Mouse (Mus musculus) cerebellum, adult 2 months (tissue): ENCODE measurements around the gene Srsf9. TPM values are rescaled to one million over a fixed set of nuclear protein-coding genes. Genes with fewer than 3 reads are reported as not detected.
A peak's percentile ranks its signal among the peaks of the same experiment; 100 is the strongest.
"Not testable (repeated sequence)": the region's sequence is repeated elsewhere in the genome, so short reads cannot be mapped to it uniquely, and the experiment has no call there.

ENCODE experiments used
- DNase-seq, 2 experiments: peaks; one replicate each; pipeline ENCODE4 v3.0.0; 2021
- H3K27ac ChIP-seq: fragments of 200-500 bp; 2 replicates; pipeline ENCODE4 v1.5.1; 2012; ENCODE audit warnings: low read length, control low read depth, inconsistent platforms; ENCODE audit not compliant: insufficient read depth
- H3K27me3 ChIP-seq: fragments of 200-500 bp; 2 replicates; pipeline ENCODE4 v1.6.1; 2012; ENCODE audit warnings: inconsistent platforms, mild to moderate bottlenecking, low read length, moderate library complexity; ENCODE audit not compliant: control insufficient read depth, insufficient read depth
- H3K4me1 ChIP-seq: fragments of 200-500 bp; 2 replicates; pipeline ENCODE4 v1.6.1; 2011; ENCODE audit warnings: low read length; ENCODE audit not compliant: control insufficient read depth, insufficient read depth
- H3K4me3 ChIP-seq: fragments of 200-500 bp; replicated peaks from 2 replicates; pipeline ENCODE3; 2011; ENCODE audit warnings: mild to moderate bottlenecking, low read depth, low read length, control low read depth; ENCODE audit not compliant: insufficient read depth
- CTCF ChIP-seq: fragments of 200-500 bp; IDR thresholded peaks from 2 replicates; pipeline ENCODE4 v1.5.1; 2011; ENCODE audit warnings: low read depth, mild to moderate bottlenecking, control low read depth, low read length, moderate library complexity, borderline replicate concordance; ENCODE audit not compliant: insufficient read depth
- POLR2A ChIP-seq: fragments of 200-500 bp; IDR thresholded peaks from 2 replicates; pipeline ENCODE4 v1.6.1; 2011; ENCODE audit warnings: low read length, control low read depth, borderline replicate concordance; ENCODE audit not compliant: insufficient read depth
- WGBS: fragments of 180-500 bp; shearing (Covaris S2); methylation state at CpG from one replicate; pipeline ENCODE4 v1.1.7; 2018; 5-methylcytosine and 5-hydroxymethylcytosine counted together
- polyA plus RNA-seq: library from polyadenylated mRNA; depleted of rRNA; stranded (reverse); fragments of >200 nt; gene quantifications from 2 replicates; pipeline ENCODE4 v1.2.3, GENCODE M21; 2012; rRNA removed

Gene Srsf9
- polyA plus RNA-seq, 1 experiment = 60.1 TPM

GRCm38 (mm10) chr5:115373441-115374203, 46.6 kb downstream of the Srsf9 start:
- no peak overlapping the region for H3K4me3 ChIP-seq
- TF ChIP-seq POLR2A = no peak
- H3K27ac ChIP-seq = no peak overlapping the region
- 27% methylated on average over 26 of the region's 26 CpGs for WGBS
- H3K4me1 ChIP-seq = no peaks in the 10 kb centered on the region
- no peaks in the 10 kb centered on the region; the same call in 1 of the 2 replicates for H3K27me3 ChIP-seq
- no peak for DNase-seq

- no peak for DNase-seq
- Histone ChIP-seq H3K27me3 (no peaks in the 10 kb centered on the region; the same call in 1 of the 2 replicates), H3K4me3 (no peak overlapping the region), H3K4me1 (no peaks in the 10 kb centered on the region), H3K27ac (no peak overlapping the region)
- 26% methylated on average over 11 of the region's 11 CpGs for WGBS
- no peak for TF ChIP-seq POLR2A
Measured at GRCm38 (mm10) chr5:115374204-115374820, 47.3 kb downstream of the Srsf9 start.

GRCm38 (mm10) chr5:115375436-115375835, 48.5 kb downstream of the Srsf9 start:
- TF ChIP-seq POLR2A (no peak), CTCF (0 out of 2 replicates have a peak, but pooled peaks have one; percentile 9)
- H3K4me1 ChIP-seq = no peaks in the 10 kb centered on the region
- no peak overlapping the region for H3K27ac ChIP-seq
- DNase-seq = no peak
- 82% methylated on average over 2 of the region's 2 CpGs for WGBS
- H3K27me3 ChIP-seq = no peaks in the 10 kb centered on the region; the same call in 1 of the 2 replicates
- H3K4me3 ChIP-seq = no peak overlapping the region

- H3K4me3 ChIP-seq, H3K27me3 ChIP-seq, DNase-seq, H3K4me1 ChIP-seq, H3K27ac ChIP-seq: not testable (repeated sequence)
- 86% methylated on average over 2 of the region's 2 CpGs for WGBS
Measured at GRCm38 (mm10) chr5:115378882-115379281, 51.9 kb downstream of the Srsf9 start.

Other genes starting within 250 kb of the Srsf9 start
- not detected in 2 replicates for gene Gm10401, start 228.9 kb upstream of the Srsf9 start, polyA plus RNA-seq
- gene Acads, start 207.8 kb upstream of the Srsf9 start, polyA plus RNA-seq = 14.9 and 16.1 TPM in 2 replicates
- 34.0 and 36.1 TPM in 2 replicates for gene Unc119b, start 192.2 kb upstream of the Srsf9 start, polyA plus RNA-seq
- gene Mlec, start 169.0 kb upstream of the Srsf9 start, polyA plus RNA-seq = 66.0 and 80.2 TPM in 2 replicates
- gene Cabp1, start 132.8 kb upstream of the Srsf9 start, polyA plus RNA-seq = 278 and 294 TPM in 2 replicates
- gene Pop5, start 91.3 kb upstream of the Srsf9 start, polyA plus RNA-seq = 168 and 177 TPM in 2 replicates
- gene Rnf10, start 54.3 kb upstream of the Srsf9 start, polyA plus RNA-seq = 141 and 151 TPM in 2 replicates
- 39.5 and 39.8 TPM in 2 replicates for gene Coq5, start 47.5 kb upstream of the Srsf9 start, polyA plus RNA-seq
- gene Dynll1, start 26.2 kb upstream of the Srsf9 start, polyA plus RNA-seq = 381 and 416 TPM in 2 replicates
- gene Gatc, start 14.0 kb downstream of the Srsf9 start, polyA plus RNA-seq = 32.8 and 33.6 TPM in 2 replicates
- gene Triap1, start 14.0 kb downstream of the Srsf9 start, polyA plus RNA-seq = 29.7 and 30.3 TPM in 2 replicates
- gene Cox6a1, start 21.8 kb downstream of the Srsf9 start, polyA plus RNA-seq = 2,268 and 2,327 TPM in 2 replicates
- 56.5 and 60.4 TPM in 2 replicates for gene Msi1, start 102.4 kb downstream of the Srsf9 start, polyA plus RNA-seq
- not detected in 2 replicates for gene Pla2g1b, start 139.1 kb downstream of the Srsf9 start, polyA plus RNA-seq
- 114 and 122 TPM in 2 replicates for gene Sirt4, start 157.5 kb downstream of the Srsf9 start, polyA plus RNA-seq
- gene Pxn, start 179.5 kb downstream of the Srsf9 start, polyA plus RNA-seq = 194 and 240 TPM in 2 replicates
- gene Rplp0, start 232.3 kb downstream of the Srsf9 start, polyA plus RNA-seq = 478 and 485 TPM in 2 replicates
- 39.3 and 40.9 TPM in 2 replicates for gene Gcn1l1, start 238.1 kb downstream of the Srsf9 start, polyA plus RNA-seq